Mouse (Mus musculus): ENCODE results near the gene Myocd.

Gene Myocd

DNA sequence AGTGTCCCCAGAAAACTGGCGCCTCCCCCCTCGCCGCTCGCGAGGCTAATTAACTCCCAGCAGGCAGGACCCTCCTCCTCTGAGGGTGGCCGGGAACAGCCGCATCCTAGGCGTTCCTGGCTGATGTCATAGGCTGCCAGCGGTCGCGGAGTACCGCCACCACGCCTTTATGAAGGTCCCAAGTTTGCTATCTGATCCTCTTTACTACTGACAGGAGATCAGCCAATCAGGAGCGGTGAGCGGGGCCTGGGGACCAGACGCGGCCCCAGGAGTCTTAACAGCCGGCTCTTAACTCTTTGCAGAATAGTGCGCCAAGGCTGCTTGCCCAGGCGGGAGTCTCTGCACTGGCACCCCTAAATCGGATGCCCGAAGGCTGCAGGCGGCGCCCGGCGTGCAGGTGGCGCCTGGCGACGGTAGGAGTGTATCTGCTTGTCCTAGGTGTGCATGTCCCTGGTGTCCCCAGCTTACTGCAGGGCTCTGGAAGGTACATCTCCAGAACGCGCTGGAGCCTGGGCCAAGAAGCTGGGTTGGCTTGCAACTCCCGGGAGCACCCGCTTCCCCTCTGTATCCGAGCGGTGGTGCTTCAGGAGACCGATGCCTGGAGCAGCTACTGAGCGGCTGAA, at the start of gene Myocd:
TSS of gene Myocd (minus strand) at position 139 of the 623 bp plus-strand sequence.
- TF ChIP-seq GATA4 (IDR thresholded peaks at IDR 0.05; ENCODE audit: insufficient replicate concordance, low read length), result no peak

DNA sequence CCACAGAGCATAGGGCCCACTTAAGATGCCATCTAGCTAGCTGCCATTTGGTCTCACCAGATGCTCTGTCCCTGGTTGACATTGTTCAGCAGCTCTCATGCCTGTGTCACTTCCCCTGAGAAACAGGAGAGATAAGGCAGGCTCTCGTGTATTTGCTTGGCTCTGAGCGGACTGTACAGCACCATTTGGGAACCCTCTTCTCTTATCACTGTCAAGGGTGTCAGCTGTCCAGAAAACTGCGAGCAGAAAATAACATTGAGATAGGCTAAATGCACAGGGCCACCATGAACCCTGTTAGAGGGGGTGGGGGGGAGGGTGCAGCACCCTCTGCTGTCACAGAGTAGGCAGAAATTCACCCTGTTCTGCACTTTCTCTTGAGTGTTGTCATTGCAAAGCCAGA, 34.0 kb upstream of the Myocd start:
- TF ChIP-seq GATA4 (IDR thresholded peaks at IDR 0.05; ENCODE audit: insufficient replicate concordance, low read length), result no peak

- TF ChIP-seq GATA4 (IDR thresholded peaks at IDR 0.05; ENCODE audit: insufficient replicate concordance, low read length), result no peak
These were observed 24.5 kb upstream of the Myocd start for GRCm38 (mm10) chr11:65294128-65294833.

DNA sequence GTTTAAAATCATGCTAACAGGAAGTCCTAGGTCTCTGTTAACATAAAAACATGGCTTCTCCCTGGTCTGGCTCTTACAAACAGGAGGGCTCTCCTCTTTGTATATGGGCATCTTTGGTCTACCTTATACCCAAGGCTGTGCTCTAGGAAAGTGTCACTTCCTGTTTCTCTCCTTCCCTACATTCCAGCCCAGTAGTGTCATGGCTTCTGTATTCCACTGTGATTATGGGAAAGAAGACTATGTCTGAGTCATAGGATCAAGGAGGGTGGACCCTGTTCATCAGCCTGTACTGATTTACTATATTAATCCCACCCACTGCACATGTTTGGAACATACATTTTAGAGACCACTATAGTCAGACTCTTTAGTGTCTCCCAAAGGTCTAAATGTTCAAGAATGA, 23.2 kb upstream of the Myocd start:
- no peak for TF ChIP-seq GATA4 (IDR thresholded peaks at IDR 0.05; ENCODE audit: insufficient replicate concordance, low read length)

- TF ChIP-seq GATA4 (IDR thresholded peaks at IDR 0.05; ENCODE audit: insufficient replicate concordance, low read length), result no peak
These were observed 17.9 kb upstream of the Myocd start for GRCm38 (mm10) chr11:65287706-65288105.

DNA sequence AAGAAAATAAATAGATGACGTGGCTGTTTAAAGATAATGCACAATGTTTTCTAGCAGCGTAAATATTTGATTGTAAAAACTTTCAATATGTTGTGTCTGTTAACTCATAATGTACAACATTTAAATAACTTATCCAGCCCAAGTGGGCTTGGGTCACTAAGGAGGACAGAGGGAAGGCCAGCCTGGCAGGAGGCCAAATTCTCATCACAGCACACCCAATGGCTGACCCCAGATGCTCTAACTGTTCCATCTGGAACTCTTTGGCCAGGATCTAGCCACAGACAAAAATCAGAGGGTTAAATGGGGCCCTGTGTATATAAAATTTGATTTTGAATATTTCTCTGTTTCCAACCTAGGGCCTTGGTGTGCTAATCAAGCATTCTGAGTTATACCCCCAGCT, 16.4 kb upstream of the Myocd start:
- no peak for TF ChIP-seq GATA4 (IDR thresholded peaks at IDR 0.05; ENCODE audit: insufficient replicate concordance, low read length)

DNA sequence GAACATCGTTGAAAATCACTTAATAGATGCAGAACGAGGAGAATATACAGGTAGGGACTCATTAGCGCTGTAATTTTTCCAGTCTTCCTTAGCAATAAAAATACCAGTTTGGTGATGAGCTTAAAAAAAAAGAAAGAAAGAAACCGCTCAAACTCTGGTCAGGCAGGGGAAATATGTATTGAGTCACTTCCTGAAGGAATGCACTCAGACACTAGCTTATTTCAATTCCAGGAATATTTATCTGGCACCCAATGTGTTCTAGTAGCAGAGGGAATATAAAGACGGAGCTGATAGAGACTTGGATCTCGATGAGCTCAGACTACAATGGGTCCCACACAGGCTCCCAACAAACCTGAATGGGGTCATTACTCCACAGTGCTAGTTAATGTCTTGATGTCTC, 5.7 kb upstream of the Myocd start:
- no peak for TF ChIP-seq GATA4 (IDR thresholded peaks at IDR 0.05; ENCODE audit: insufficient replicate concordance, low read length)

GRCm38 (mm10) chr11:65271000-65271399, 1.2 kb upstream of the Myocd start:
- no peak for TF ChIP-seq GATA4 (IDR thresholded peaks at IDR 0.05; ENCODE audit: insufficient replicate concordance, low read length)

GRCm38 (mm10) chr11:65268310-65268709, 1.5 kb downstream of the Myocd start:
- TF ChIP-seq GATA4 (IDR thresholded peaks at IDR 0.05; ENCODE audit: insufficient replicate concordance, low read length), result no peak

- no peak for TF ChIP-seq GATA4 (IDR thresholded peaks at IDR 0.05; ENCODE audit: insufficient replicate concordance, low read length)
These were observed 6.3 kb downstream of the Myocd start for GRCm38 (mm10) chr11:65263466-65263865.

- TF ChIP-seq GATA4 (IDR thresholded peaks at IDR 0.05; ENCODE audit: insufficient replicate concordance, low read length), result no peak
These were observed 10.8 kb downstream of the Myocd start for GRCm38 (mm10) chr11:65258997-65259396.

GRCm38 (mm10) chr11:65256143-65256542, 13.6 kb downstream of the Myocd start:
- TF ChIP-seq GATA4 (IDR thresholded peaks at IDR 0.05; ENCODE audit: insufficient replicate concordance, low read length), result no peak

GRCm38 (mm10) chr11:65255564-65255963, 14.2 kb downstream of the Myocd start:
- no peak for TF ChIP-seq GATA4 (IDR thresholded peaks at IDR 0.05; ENCODE audit: insufficient replicate concordance, low read length)

DNA sequence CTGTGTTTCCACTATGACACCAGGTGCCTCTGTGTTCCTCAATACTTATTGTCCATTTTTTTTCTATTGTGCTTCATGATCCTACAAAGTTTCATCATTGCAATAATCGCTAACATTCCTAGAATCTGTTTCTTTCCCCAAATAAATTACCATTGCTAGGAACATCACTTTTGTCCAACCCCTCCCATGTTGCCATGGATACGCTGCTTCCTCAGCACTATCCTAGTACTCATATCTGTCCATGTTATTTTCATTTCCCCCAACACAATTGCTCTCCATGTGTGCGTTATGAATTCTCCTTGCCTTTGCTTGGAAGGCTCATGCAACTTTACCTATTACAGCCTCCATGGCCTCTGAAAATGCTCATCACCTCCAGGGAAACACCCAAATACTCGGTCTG, 19.4 kb downstream of the Myocd start:
- no peak for TF ChIP-seq GATA4 (IDR thresholded peaks at IDR 0.05; ENCODE audit: insufficient replicate concordance, low read length)

- no peak for TF ChIP-seq GATA4 (IDR thresholded peaks at IDR 0.05; ENCODE audit: insufficient replicate concordance, low read length)
These were observed 23.3 kb downstream of the Myocd start for GRCm38 (mm10) chr11:65246301-65247054.

DNA sequence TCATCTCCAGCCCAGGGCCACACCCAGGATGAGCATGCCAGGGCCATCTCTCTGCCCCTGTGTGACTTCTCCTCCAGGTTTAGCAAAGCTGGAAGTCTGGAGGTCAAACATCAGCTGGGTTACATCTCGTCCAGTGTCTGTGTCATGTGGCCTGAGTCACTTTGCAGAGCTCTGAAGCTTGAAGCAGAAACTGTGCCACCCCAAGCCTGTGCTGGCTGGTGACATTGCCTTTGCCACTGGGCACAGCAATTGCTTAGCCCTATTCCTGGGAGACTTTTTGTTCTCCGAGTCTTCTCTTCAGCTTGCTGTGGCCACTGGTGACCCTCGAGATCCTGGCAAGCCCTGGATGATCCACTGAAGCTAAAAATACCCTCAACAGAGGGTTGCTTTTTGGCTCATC, 26.2 kb downstream of the Myocd start:
- no peak for TF ChIP-seq GATA4 (IDR thresholded peaks at IDR 0.05; ENCODE audit: insufficient replicate concordance, low read length)
